Mouse (Mus musculus) kidney, postnatal 0 days (tissue): Measurements from ENCODE around the gene Paqr4. TPM values are rescaled to one million over a fixed set of nuclear protein-coding genes. Genes with fewer than 3 reads are reported as not detected.
A peak's percentile ranks its signal among the peaks of the same experiment; 100 is the strongest.

Source experiments
- ATAC-seq: fragments of 200-750 bp; cut with Nextera tagmentation; replicated peaks from 2 replicates; pipeline ENCODE4 v1.8.0; 2017; ENCODE audit warnings: low read depth, moderate number of reproducible peaks, moderate TSS enrichment, moderate library complexity; ENCODE audit not compliant: low FRiP score
- DNase-seq: peaks from one replicate; pipeline ENCODE4 v3.0.0-alpha.2; 2016; ENCODE audit warnings: low spot score
- H3K27ac ChIP-seq: fragments of 300-500 bp; sonication (generic); 2 replicates; pipeline ENCODE4 v1.5.1; 2014; ENCODE audit warnings: mild to moderate bottlenecking
- H3K27me3 ChIP-seq: fragments of 300-500 bp; sonication (generic); 2 replicates; pipeline ENCODE4 v1.6.1; 2014; ENCODE audit warnings: low read length, mixed read lengths; ENCODE audit not compliant: insufficient read depth
- H3K36me3 ChIP-seq: fragments of 300-500 bp; sonication (generic); 2 replicates; pipeline ENCODE4 v1.6.1; 2014; ENCODE audit warnings: low read length, mixed read lengths; ENCODE audit not compliant: insufficient read depth
- H3K4me1 ChIP-seq: fragments of 300-500 bp; sonication (generic); replicated peaks from 2 replicates; pipeline ENCODE4 v1.6.1; 2014; ENCODE audit warnings: antibody characterized with exemption, low read length, mixed read lengths; ENCODE audit not compliant: insufficient read depth
- H3K4me2 ChIP-seq: fragments of 300-500 bp; sonication (generic); 2 replicates; pipeline ENCODE4 v1.6.1; 2014; ENCODE audit warnings: mild to moderate bottlenecking, low read length, moderate library complexity, mixed read lengths
- H3K4me3 ChIP-seq: fragments of 300-500 bp; sonication (generic); replicated peaks from 2 replicates; pipeline ENCODE4 v1.5.1; 2014; ENCODE audit warnings: low read depth, low read length
- H3K9ac ChIP-seq: fragments of 300-500 bp; sonication (generic); 2 replicates; pipeline ENCODE4 v1.6.1; 2014; ENCODE audit warnings: low read depth, low read length
- H3K9me3 ChIP-seq: fragments of 300-500 bp; sonication (generic); replicated peaks from 2 replicates; pipeline ENCODE4 v1.6.1; 2016; ENCODE audit warnings: low read length, inconsistent platforms, mixed read lengths
- CTCF ChIP-seq: IDR thresholded peaks from 2 replicates; pipeline ENCODE4 v1.5.1; 2016; ENCODE audit warnings: antibody characterized with exemption, low read depth, mild to moderate bottlenecking, moderate library complexity
- WGBS: fragments of 180-500 bp; shearing (Covaris S2); extraction: QIAGEN DNeasy Blood & Tissue Kit; methylation state at CpG from one replicate; pipeline ENCODE4 v1.1.7; 2014; 5-methylcytosine and 5-hydroxymethylcytosine counted together
- polyA plus RNA-seq: library from polyadenylated mRNA; unstranded; fragments of >200 nt; fragmentation: Nextera tagmentation; extraction: Ambion mirVana; gene quantifications from 2 replicates; pipeline ENCODE4 v1.2.1, GENCODE M21; 2015

Gene Paqr4
- polyA plus RNA-seq, 1 experiment from 2014 or later = 16.0 TPM

GRCm38 (mm10) chr17:23742941-23743340 is 2.3 kb upstream of the Paqr4 start:
- H3K9ac ChIP-seq = no peak overlapping the region
- peaks cover 40% of the 10 kb centered on the region for H3K4me1 ChIP-seq
- peaks cover 36% of the 10 kb centered on the region for H3K27me3 ChIP-seq
- DNase-seq (no peak), ATAC-seq (no peak)
- no peaks in the 10 kb centered on the region for H3K36me3 ChIP-seq
- H3K4me2 ChIP-seq = peak overlapping the region; percentile 23; the same call in 1 of the 2 replicates
- no peak overlapping the region for H3K4me3 ChIP-seq
- H3K27ac ChIP-seq = no peak overlapping the region
- no peaks in the 10 kb centered on the region for H3K9me3 ChIP-seq
- no peak for TF ChIP-seq CTCF
- 71% methylated on average over 12 of the region's 12 CpGs for WGBS

GRCm38 (mm10) chr17:23742210-23742793 is 1.6 kb upstream of the Paqr4 start:
- H3K4me2 ChIP-seq = peak overlapping the region; percentile 23
- H3K9ac ChIP-seq = no peak overlapping the region
- no peaks in the 10 kb centered on the region for H3K9me3 ChIP-seq
- no peak for TF ChIP-seq CTCF
- ATAC-seq = no peak
- peaks cover 36% of the 10 kb centered on the region for H3K27me3 ChIP-seq
- H3K4me3 ChIP-seq = peak overlapping the region; percentile 13; the same call in 1 of the 2 replicates
- H3K36me3 ChIP-seq = no peaks in the 10 kb centered on the region
- WGBS = 6% methylated on average over 44 of the region's 44 CpGs
- H3K4me1 ChIP-seq = peaks cover 40% of the 10 kb centered on the region
- no peak for DNase-seq
- no peak overlapping the region for H3K27ac ChIP-seq

GRCm38 (mm10) chr17:23741359-23742209 is 917 bp upstream of the Paqr4 start:
- WGBS = 41% methylated on average over 38 of the region's 38 CpGs
- no peak for TF ChIP-seq CTCF
- no peaks in the 10 kb centered on the region for H3K36me3 ChIP-seq
- DNase-seq (no peak), ATAC-seq (no peak)
- H3K4me3 ChIP-seq = peak overlapping the region; percentile 13; the same call in 1 of the 2 replicates
- no peak overlapping the region for H3K9ac ChIP-seq
- H3K27ac ChIP-seq = no peak overlapping the region
- no peak overlapping the region for H3K4me2 ChIP-seq
- H3K4me1 ChIP-seq = peaks cover 40% of the 10 kb centered on the region
- no peaks in the 10 kb centered on the region for H3K9me3 ChIP-seq
- H3K27me3 ChIP-seq = peaks cover 36% of the 10 kb centered on the region

- H3K4me1 ChIP-seq = peaks cover 28% of the 10 kb centered on the region
Measured at GRCm38 (mm10) chr17:23740136-23740584, 507 bp downstream of the Paqr4 start.

GRCm38 (mm10) chr17:23739202-23740135 is 1.2 kb downstream of the Paqr4 start:
- H3K9ac ChIP-seq = peak overlapping the region; percentile 54
- no peak for DNase-seq
- peaks cover 24% of the 10 kb centered on the region; the same call in 1 of the 2 replicates for H3K4me1 ChIP-seq
- H3K27me3 ChIP-seq = peaks cover 28% of the 10 kb centered on the region
- peak; percentile 1; the same call in 1 of the 2 replicates for ATAC-seq
- H3K36me3 ChIP-seq = no peaks in the 10 kb centered on the region
- no peaks in the 10 kb centered on the region for H3K9me3 ChIP-seq
- TF ChIP-seq CTCF = no peak
- peak overlapping the region; percentile 63 for H3K4me3 ChIP-seq
- 2% methylated on average over 48 of the region's 48 CpGs for WGBS
- H3K27ac ChIP-seq = no peak overlapping the region
- H3K4me2 ChIP-seq = peak overlapping the region; percentile 93

More at GRCm38 (mm10) chr17:23740136-23740584, 507 bp downstream of the Paqr4 start:
- Histone ChIP-seq H3K27me3 (peaks cover 31% of the 10 kb centered on the region), H3K4me3 (peak overlapping the region; percentile 63), H3K36me3 (no peaks in the 10 kb centered on the region), H3K27ac (no peak overlapping the region), H3K4me2 (peak overlapping the region; percentile 93), H3K9ac (peak overlapping the region; percentile 54), H3K9me3 (no peaks in the 10 kb centered on the region)
- 0 out of 2 replicates have a peak, but pooled peaks have one; percentile 3 for TF ChIP-seq CTCF
- peak; percentile 68 for ATAC-seq
- peak; percentile 95 for DNase-seq
- under 1% methylated on average over 43 of the region's 46 CpGs for WGBS
